Comparison of ENCODE assay signal across 7 mouse cellular contexts in the genomic region with DNA sequence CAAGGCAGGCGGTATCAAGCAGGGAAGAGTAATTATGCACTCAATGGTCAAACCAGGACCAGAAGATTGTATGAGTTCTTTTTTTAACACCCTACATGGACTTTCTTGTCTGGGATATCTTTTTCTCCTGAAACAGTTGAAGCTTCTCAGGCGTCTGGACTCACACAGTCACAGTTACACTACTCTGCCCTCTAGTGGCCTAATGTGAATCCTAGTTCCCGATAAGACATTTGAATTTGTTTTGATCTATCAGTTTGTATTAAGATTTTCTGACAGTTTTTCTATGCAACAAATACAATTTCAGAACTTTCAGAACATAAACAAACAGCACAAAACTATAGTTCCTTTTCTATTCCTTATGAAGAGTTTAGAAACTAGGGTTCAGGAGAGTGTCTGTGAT. TPM values are rescaled to one million over a fixed set of nuclear protein-coding genes. Genes with fewer than 3 reads are reported as not detected.
A peak's percentile ranks its signal among the peaks of the same experiment; 100 is the strongest.
DNase-seq lines count a peak whose midpoint lies in the region; ATAC-seq lines count a peak whose summit lies in the region.

No protein-coding gene starts in this region.

- DNase-seq in kidney, adult 8-10 months, result peak; percentile 6 to 9
- no peak for DNase-seq in kidney, adult 18-20 months
- peak; percentile 60 for DNase-seq in ES-CJ7 (ENCODE audit: low read depth, low spot score)
- DNase-seq in ZHBTc4 (ENCODE audit: low read depth, low spot score), result peak; percentile 62
- peak; percentile 70 for DNase-seq in forelimb bud, embryonic 11.5 days (ENCODE audit: low read depth, low spot score)
- peak; percentile 1 for DNase-seq in naive thymus-derived CD4-positive, alpha-beta T cell, adult 2 months (ENCODE audit: low read depth)

- no peak for ATAC-seq in erythroid progenitor cell, adult 5-6 weeks (replicated peaks; ENCODE audit: low FRiP score, poor library complexity, severe bottlenecking)

RNA-seq across cellular contexts. Expression of a gene that starts 17.7 kb away (rescaled TPM):
- total RNA-seq in erythroid progenitor cell, adult 5-6 weeks (2015; ENCODE audit: low replicate concordance), result not detected in 2 replicates
- not detected in 2 replicates for total RNA-seq in erythroid progenitor cell, adult 5-6 weeks (2017; ENCODE audit: low replicate concordance)

RNA-seq across cellular contexts. Expression of a gene that starts 51.0 kb away (rescaled TPM):
- not detected in 2 replicates for total RNA-seq in erythroid progenitor cell, adult 5-6 weeks (2015; ENCODE audit: low replicate concordance)
- not detected in 2 replicates for total RNA-seq in erythroid progenitor cell, adult 5-6 weeks (2017; ENCODE audit: low replicate concordance)
